Mouse (Mus musculus): ENCODE results near the gene Pfas.
"Not testable (repeated sequence)": the region's sequence is repeated elsewhere in the genome, so short reads cannot be mapped to it uniquely, and the experiment has no call there.

Pfas gene

GRCm38 (mm10) chr11:68973250-68974058, 34.8 kb downstream of the Pfas start:
- in situ Hi-C loops (cut with MboI; ENCODE audit: low sequenced_read_pairs) = not testable (repeated sequence)

DNA sequence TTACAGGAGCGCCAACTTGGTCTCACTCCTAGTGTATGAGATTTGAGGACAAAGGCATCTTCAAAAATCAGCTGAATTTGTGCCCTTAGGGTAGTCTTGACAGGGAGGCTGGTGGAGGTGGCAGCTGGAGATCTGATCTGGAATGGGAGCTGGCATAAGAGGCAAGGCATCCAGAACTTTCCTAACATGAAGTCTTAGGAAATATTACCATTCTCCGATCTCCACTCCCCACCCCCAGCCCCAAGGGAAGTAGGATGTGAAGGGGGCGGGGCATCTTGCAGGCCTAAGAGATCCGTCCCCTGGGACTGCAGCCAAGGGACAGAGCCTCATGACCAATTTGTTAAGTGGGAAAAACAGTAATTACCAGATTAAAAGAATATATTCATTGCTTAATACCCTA, 38.0 kb downstream of the Pfas start:
- in situ Hi-C loops (cut with MboI; ENCODE audit: low sequenced_read_pairs) = no loop called here

DNA sequence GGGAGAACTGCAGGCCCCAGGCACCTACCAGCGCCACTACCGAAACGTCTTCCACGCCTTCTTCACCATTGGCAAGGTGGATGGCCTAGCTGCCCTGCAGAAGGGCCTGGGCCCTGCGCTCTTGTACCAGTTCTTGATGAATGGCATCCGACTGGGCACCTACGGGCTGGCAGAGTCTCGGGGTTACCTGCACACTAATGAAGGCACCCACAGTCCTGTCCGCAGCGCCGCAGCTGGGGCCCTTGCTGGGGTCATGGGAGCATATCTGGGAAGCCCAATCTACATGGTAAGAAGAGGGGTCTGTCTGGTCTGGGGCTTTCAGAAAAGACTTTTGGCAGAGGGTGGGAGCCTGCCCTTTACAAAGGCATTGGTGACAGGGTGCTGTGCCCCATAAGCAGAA, 39.5 kb downstream of the Pfas start:
- in situ Hi-C loops (cut with MboI; ENCODE audit: low sequenced_read_pairs) = no loop called here

- in situ Hi-C loops (cut with MboI; ENCODE audit: low sequenced_read_pairs) = no loop called here
These were observed 40.6 kb downstream of the Pfas start, which contains the start of gene Slc25a35 for GRCm38 (mm10) chr11:68967337-68968282. TSS of gene Slc25a35 (plus strand) at chr11:68968131.

- in situ Hi-C loops (cut with MboI; ENCODE audit: low sequenced_read_pairs) = no loop called here
These were observed 41.7 kb downstream of the Pfas start for GRCm38 (mm10) chr11:68966554-68966953.

GRCm38 (mm10) chr11:68965845-68966244, 42.4 kb downstream of the Pfas start:
- in situ Hi-C loops (cut with MboI; ENCODE audit: low sequenced_read_pairs) = no loop called here

DNA sequence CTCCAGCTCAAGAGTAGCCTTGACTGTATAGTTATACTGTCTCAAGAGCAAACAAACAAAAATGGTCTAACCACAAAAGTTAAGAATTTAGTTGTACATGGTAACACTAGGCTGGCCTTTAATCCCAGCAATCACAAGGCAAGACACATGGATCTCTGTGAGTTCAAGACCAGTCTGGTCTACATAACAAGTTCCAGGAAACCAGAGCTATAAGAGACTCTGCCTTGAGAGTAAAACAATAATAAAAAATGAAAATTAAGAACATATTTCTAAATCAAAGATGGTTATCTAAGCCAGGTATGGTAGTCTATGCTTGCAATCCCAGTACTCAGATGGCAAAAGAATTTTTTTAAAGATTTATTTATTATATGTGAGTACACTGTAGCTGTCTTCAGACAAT, 43.2 kb downstream of the Pfas start:
- in situ Hi-C loops (cut with MboI; ENCODE audit: low sequenced_read_pairs) = no loop called here

- in situ Hi-C loops (cut with MboI; ENCODE audit: low sequenced_read_pairs) = no loop called here
These were observed 44.9 kb downstream of the Pfas start for GRCm38 (mm10) chr11:68963405-68963804.

DNA sequence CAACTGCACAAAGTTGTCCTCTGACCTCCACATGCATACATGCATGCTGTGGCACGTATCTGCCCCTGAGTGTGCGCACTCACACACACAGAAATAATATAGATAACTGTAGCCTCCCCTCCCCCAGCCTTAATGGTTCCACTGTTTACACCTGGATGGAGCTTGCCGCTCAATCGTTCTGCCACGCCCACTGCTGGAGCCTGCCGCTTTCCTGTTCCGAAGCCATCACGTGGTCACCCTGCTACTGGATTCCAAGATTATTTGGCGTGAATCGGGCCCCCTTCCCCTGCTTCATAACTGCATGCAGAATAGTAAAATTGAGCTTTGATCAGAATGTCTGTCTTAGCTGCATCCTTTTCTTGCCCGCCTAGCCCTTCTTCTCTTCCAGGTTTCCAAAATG, 46.1 kb downstream of the Pfas start:
- in situ Hi-C loops (cut with MboI; ENCODE audit: low sequenced_read_pairs) = not testable (repeated sequence)

GRCm38 (mm10) chr11:68961596-68961995, 46.7 kb downstream of the Pfas start:
- in situ Hi-C loops (cut with MboI; ENCODE audit: low sequenced_read_pairs) = no loop called here

DNA sequence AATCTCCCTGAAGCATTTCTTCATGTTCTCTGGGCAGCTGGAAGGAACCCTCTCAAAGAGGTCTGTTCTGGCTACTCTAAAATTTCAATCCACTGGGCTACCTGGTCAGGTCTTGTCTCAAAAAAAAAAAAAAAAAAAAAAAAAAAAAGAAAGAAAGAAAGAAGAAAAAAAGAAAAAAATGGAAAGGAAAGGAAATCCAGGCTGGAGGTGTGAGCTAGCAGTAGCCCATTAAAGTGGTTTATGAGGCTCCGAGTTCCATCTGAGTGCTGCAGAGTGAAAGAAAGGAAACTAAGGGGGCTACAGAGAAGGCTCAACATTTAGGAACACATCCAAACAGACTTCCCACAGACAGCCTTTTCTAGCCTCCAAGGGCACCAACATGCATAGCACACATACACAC, 50.3 kb downstream of the Pfas start:
- in situ Hi-C loops (cut with MboI; ENCODE audit: low sequenced_read_pairs) = no loop called here

GRCm38 (mm10) chr11:68957308-68957707, 51.0 kb downstream of the Pfas start, which contains the start of gene Arhgef15:
TSS of gene Arhgef15 (minus strand) at chr11:68957480.
- in situ Hi-C loops (cut with MboI; ENCODE audit: low sequenced_read_pairs) = no loop called here

DNA sequence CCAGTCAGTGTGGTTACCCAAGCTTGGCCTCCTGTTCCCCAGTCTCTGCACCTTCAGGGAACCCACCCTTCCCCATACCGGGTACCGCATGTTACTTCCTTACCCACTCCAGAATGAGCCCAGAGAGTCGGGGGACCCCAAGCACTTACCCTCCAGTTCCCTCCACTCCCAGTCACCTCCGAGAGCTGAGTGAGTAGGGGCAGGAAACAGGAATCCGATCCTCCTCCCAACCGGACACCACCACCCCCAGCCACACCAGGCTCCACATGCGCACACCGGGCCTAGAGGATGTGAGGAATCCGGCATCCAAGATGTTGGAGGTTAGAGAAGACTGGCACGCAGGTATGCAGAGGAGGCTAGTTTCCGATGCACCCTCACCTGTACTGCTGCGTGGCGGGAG, 51.6 kb downstream of the Pfas start:
- in situ Hi-C loops (cut with MboI; ENCODE audit: low sequenced_read_pairs) = no loop called here

DNA sequence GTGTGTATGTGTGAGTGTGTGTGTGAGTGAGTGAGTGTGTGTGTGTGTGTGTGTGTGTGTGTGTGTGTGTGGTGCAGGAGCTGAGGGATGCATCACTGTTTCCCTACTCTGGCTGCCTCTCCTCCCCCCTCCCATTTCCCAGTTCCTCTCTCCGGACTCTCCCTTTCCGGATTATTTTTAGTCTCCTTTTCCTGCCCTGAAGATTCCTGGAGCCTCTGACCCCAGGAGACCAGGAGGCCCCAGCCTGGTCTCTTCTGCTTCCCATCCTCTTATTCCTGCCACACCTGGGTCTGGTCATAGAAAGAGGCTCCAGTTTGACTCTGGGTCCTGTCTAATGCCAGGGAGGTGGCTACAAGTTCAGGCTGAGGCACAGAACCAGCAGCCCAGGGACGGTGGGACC, 52.2 kb downstream of the Pfas start:
- in situ Hi-C loops (cut with MboI; ENCODE audit: low sequenced_read_pairs) = no loop called here

GRCm38 (mm10) chr11:68955473-68955872, 52.8 kb downstream of the Pfas start:
- in situ Hi-C loops (cut with MboI; ENCODE audit: low sequenced_read_pairs) = no loop called here

DNA sequence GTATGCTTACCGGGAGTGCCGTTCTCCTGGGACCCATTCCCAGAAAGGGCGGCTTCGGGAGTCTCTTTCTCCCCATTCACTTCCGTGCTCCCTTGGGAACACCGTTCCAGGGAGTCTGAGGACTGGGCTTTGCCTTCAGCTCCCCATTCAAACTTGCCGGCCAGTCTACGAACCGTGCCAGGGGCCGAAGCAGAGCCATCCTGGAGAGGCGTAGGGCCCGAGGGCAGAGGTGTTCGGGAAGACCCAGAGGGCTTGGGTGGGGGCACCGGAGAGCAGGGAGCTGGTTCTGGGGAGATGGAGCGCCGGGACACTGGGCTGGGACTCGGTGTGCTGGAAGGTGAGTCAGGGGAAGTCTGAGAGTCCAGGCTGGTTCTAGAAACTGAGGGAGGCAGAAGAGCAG, 53.9 kb downstream of the Pfas start:
- in situ Hi-C loops (cut with MboI; ENCODE audit: low sequenced_read_pairs) = no loop called here

- in situ Hi-C loops (cut with MboI; ENCODE audit: low sequenced_read_pairs) = no loop called here
These were observed 54.4 kb downstream of the Pfas start for GRCm38 (mm10) chr11:68953903-68954302.

DNA sequence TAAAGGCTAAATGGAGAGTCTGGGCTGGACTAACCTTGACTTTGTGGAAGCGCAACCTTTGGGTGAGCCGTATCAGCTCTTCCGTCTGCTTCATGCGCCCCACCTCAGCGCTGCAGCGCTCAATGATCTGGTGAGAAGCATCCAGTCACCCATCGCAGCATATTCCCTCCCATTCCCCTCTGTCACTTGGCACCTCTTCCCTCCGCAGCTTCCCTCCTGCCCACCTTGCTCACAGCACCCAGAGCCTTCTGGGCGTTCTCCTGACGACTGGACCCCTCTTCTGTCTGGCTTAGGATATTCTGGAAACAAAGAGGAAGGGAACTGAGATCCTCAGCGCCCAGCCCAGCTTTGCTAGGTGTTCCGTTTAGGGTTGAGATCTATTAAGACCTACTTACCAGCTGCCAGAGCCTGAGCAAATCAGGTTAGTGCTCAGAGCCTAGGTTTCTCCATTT, 60.7 kb downstream of the Pfas start:
- in situ Hi-C loops (cut with MboI; ENCODE audit: low sequenced_read_pairs) = no loop called here

DNA sequence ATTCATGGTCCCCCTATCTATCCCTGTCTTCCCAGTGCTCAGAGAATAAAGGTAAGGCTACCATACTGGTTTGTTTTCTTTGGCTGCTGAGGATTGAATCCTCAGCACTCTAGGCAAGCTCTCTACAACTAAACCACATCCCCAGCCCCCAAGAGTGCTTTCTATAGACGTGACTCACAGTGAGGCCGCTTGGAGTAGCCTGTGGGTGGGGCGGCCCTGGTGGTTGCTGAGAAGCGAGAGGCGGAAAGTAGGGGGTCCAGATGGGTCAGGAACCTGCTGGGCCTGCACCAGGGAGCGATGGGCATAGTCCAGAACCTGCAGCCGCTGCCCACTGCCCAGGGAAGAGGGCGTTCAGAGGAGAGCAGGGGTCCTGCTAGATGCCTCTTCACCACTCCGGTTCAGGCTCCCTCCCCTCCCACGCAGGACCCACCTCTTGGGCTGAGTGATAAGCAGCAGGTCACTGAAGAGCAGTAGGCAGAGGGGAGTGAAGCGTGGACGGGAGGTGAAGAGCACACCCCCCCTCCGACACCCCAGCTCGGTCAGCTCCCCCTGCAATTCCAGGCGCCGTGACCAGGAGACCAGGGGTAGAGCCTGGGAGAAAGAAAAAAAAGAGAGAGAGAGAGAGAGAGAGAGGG, 61.3 kb downstream of the Pfas start:
- in situ Hi-C loops (cut with MboI; ENCODE audit: low sequenced_read_pairs) = no loop called here

DNA sequence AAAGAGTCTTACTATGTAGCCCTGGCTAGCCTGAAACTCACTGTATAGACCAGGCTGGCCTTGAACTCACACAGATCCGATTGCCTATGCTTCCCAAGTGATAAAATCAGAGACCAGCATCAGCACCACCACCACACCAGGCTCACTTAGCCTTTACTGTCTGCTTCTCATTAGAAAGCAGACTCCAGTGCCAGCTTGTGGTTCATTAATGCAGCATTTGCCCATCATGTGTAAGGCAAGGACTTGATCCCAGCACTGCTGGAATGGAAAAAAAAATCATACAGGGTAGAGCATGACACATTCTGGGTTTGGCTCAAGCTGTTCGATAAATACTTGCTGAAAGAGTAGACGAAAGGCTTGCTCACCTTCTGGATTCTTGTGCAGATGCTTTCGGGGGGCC, 62.3 kb downstream of the Pfas start:
- in situ Hi-C loops (cut with MboI; ENCODE audit: low sequenced_read_pairs) = no loop called here

- in situ Hi-C loops (cut with MboI; ENCODE audit: low sequenced_read_pairs) = no loop called here
These were observed 63.0 kb downstream of the Pfas start for GRCm38 (mm10) chr11:68945245-68945644.
